Mouse (Mus musculus) thymus, postnatal 25 days (tissue): ENCODE results near the gene Vmn2r90.
"Not testable (repeated sequence)": the region's sequence is repeated elsewhere in the genome, so short reads cannot be mapped to it uniquely, and the experiment has no call there.

ENCODE experiments used
- DNase-seq: peaks from one replicate; pipeline ENCODE4 v3.0.0; 2022

Gene Vmn2r90

GRCm38 (mm10) chr17:17703447-17703846, at the start of gene Vmn2r90:
TSS of gene Vmn2r90 (plus strand) at chr17:17703747.
- no peak for DNase-seq

DNA sequence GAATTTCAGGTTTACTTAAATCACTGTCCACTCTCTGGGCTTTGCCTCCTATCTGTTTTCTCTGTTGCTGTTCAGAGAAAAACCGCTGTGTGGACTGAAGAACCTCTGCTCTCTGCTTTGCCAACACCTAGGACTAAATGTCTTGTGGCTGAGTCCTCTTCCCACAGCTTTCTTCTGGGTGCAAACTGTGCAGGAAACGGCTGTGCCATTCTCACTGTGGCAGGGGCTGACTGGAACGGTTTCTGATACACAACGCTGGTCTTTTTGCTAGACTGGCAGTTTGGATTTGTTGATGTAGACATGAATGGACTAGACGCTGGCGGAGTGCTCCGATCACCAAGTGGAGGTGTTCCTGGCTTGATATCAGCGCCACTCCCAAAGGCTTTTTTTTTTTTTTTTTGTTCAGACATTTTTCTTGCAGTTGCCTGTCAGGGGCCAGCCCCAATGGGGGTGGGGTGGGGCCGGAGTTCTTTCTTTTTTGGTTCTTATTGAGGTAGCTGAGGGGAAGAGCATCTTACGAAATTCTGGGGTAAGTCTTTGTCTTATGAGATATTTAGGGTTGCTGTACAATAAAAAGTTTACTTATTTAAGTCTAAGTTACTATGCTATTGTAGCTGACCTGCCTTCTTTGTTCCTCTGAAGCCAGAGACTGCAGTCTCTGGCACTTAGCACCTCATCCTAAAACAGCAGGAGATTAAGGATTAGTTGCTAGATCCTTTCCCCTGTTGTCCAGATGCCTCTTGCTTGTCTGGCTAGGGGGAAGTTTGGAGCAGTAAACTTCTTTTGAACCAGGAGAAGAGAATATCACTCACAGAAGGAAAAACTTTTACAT, 48.3 kb upstream of the Vmn2r90 start:
- DNase-seq, result no peak

DNA sequence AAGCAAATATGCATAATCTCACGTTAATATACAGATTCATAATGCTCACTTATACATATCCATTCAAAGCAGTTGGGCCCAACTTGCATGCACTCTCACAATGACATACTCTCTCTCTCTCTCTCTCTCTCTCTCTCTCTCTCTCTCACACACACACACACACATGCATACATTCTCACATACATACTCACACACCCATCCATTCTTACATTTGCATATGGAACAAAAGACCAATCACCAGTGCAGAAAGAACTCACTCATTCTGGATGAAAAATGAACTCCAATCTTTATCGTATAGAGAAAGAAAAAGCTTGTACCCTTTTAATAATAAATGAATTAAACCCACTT, 47.7 kb upstream of the Vmn2r90 start:
- DNase-seq, result no peak

- DNase-seq, result no peak
Measured at GRCm38 (mm10) chr17:17678781-17679180, 24.8 kb upstream of the Vmn2r90 start.

DNA sequence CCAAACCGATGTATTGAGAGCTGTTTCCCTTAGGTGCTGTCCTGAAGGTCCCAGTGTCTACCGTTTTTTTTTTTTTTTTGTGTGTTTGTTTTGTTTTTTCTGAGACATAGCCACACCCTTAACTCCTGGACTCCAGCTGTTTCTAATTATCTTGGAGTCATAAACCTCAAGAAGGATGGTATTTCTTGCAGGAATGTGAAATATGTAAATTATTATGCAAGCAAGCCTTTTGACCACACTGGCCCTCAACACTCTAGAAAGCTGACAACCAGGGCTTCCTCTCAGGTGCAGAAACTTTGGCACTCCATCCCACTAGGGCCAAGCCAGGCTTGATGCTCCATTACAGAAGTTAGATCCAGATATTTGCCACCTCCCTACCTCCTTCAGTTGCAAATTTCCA, 12.9 kb upstream of the Vmn2r90 start:
- no peak for DNase-seq

DNA sequence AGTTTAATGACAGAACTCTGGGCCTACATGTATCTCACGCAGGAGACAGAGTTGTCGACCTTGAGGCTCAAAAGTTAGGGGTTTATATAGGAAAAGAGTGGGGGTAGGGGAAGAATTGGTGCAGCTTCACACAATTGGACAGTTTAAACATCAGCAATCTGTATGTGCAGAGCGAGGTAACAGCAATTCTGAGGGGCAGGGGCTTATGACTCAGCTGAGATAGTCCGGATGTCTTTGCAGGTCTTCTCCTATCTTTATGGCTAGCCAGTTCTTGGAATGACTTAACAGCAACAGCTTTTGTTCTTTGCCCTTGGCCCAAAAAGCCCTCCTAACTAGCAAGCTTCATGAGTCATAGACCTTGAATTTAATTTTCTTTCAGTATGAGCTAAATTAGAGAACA, 28.8 kb downstream of the Vmn2r90 start:
- not testable (repeated sequence) for DNase-seq

- DNase-seq, result no peak
Measured at GRCm38 (mm10) chr17:17738635-17739034, 35.1 kb downstream of the Vmn2r90 start.

DNA sequence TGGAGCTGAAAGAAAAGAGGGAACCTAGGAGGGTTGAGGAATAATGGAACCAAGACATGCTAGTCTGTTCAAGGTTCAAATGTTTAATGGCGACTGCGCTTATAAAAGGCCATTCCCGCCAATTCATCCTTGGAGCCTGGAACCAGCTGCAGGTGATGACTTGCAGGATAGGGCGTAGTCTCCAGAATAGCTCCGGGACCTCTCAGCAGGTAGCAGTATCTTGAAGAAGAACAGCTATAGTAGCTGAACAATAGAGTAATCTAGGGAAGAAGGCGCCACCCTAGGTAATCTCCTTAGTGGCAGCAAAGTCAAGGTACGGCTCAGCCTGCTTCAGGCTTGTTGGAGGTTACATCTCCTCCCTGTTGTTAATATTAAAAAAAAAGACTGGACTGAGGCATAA, 35.8 kb downstream of the Vmn2r90 start:
- not testable (repeated sequence) for DNase-seq

DNA sequence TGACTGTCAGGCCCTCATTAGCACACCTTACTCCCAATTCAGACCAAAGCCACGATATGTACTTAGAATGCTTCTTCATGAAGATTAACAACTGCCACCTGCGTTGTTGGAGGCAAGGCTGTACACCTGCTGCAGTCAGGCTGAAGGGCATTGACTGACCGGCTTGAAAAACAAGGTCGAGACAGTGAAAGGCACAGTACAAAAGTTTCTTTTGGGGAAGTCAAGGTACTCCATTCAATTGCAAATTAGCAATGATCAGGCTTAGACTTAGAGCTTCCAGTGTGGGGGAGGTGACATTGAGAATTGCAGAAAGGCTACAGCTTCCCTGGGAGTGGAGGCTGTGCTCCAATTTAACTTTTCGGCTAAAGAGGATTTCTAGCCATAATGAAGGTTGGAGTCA, 36.4 kb downstream of the Vmn2r90 start:
- DNase-seq, result not testable (repeated sequence)

- not testable (repeated sequence) for DNase-seq
Measured at GRCm38 (mm10) chr17:17741516-17741915, 38.0 kb downstream of the Vmn2r90 start.

DNA sequence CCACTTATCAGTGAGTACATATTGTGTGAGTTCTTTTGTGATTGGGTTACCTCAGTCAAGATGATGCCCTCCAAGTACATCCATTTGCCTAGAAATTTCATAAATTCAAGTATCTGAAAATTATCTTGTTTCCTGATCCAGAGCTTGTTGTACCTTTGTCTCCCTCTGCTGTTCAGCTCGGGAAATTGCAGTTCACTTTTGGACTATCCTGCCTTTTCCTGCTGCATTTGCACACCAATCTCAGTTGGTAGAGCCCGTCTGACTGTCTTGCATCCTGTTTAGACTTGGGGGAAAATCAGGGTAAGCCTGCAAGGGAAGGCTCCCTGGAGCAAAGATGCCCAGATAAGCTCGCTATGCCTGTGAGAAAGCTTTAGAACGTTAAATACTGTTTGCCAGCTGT, 45.8 kb downstream of the Vmn2r90 start:
- DNase-seq, result peak; percentile 31

GRCm38 (mm10) chr17:17762614-17763293, 59.2 kb downstream of the Vmn2r90 start:
- no peak for DNase-seq

DNA sequence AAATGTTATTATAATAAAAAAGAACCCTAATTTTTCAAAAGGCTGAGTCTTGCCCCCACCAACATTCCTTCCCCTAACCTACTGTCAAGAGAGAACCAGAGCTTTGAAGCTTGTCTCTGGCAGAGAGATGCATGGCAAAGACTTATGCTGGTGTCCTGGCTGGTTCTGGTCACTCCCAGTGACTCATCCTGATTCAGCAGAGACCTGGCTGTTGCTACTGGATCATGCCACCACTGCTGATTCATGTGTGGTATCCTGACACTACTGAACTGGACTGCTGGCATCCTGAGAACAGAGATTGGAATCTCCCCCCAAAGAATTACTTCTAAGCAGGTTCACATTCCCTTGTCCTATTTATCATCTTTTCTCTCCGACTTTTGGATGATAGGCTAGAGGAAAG, 60.7 kb downstream of the Vmn2r90 start:
- DNase-seq, result no peak

DNA sequence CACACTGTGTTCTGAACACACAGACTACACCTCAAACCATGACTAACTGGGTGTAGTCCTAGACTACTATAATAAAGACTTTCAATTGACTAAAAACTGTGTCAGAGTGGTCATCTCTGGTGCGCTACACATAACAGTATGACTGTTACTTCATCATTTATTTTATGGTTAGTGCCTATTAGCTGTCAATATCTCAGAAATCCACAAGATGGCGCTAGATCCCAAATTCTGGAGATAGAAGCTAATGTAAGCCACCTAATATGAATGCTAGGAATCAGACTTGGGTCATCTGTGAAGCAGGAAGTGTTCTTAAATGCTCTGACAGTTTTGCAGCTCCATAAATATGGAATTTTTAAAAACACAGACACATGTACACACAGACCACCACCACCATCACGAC, 62.9 kb downstream of the Vmn2r90 start:
- DNase-seq, result peak; percentile 2
